Mouse (Mus musculus): ENCODE results near the gene Tex33. TPM values are rescaled to one million over a fixed set of nuclear protein-coding genes. Genes with fewer than 3 reads are reported as not detected.
"Not testable (repeated sequence)": the region's sequence is repeated elsewhere in the genome, so short reads cannot be mapped to it uniquely, and the experiment has no call there.

Gene Tex33
- polyA plus RNA-seq, 1 experiment = not detected

GRCm38 (mm10) chr15:78369641-78370040 lies 26.1 kb downstream of the Tex33 start:
- Histone ChIP-seq H3K4me3 (ENCODE audit: insufficient read depth, low read depth, low read length) (no peak overlapping the region), H3K27ac (replicated peaks; ENCODE audit: low read depth, low read length) (no peak overlapping the region)

DNA sequence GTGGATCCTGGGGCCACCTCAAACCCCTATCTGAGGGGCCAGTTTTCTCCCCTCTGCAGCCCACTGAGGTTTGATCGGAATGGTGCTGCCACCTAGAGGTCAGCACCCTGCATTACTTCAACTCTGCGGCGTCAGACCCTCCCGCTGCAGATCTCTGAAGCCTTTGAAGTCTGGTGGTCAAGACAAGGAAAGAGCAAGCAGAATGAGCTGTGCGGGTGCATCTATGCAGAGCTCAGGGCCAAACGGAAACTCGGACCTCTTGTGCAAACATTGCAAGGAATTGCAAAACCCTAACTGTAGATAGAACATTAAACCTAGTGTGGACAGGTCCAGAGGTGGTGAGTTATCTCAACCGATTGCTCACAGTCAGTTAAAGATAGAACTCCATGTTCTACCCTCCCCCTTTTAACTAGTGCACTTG lies 26.8 kb downstream of the Tex33 start:
- Histone ChIP-seq H3K4me1 (ENCODE audit: control insufficient read depth, insufficient read depth, insufficient read length, low read length) (no peaks in the 10 kb centered on the region), H3K4me3 (ENCODE audit: insufficient read depth, low read depth, low read length) (no peak overlapping the region), H3K27ac (replicated peaks; ENCODE audit: low read depth, low read length) (no peak overlapping the region)

More at GRCm38 (mm10) chr15:78369641-78370040, 26.1 kb downstream of the Tex33 start:
- no peaks in the 10 kb centered on the region for H3K4me1 ChIP-seq (ENCODE audit: control insufficient read depth, insufficient read depth, insufficient read length, low read length)

DNA sequence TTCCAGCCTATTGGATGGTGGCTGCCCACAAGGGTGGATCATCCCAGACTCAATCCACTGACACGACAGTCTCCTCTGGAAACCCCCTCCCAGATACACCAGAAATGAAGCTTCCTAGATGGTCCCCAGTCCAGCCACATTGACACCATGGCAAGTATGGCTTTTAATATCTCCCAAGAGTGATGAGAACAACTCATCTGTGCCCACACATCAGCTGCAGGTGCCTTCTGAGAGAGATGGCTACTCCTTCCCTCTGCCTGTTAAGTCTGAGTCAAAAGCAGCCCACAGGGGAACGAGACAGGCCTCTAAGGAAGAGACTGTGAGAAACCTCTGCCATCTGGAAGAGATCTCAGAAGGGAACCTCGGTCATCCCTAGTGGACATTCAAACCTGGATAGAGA lies 27.9 kb downstream of the Tex33 start:
- Histone ChIP-seq H3K4me3 (ENCODE audit: insufficient read depth, low read depth, low read length) (no peak overlapping the region), H3K4me1 (ENCODE audit: control insufficient read depth, insufficient read depth, insufficient read length, low read length) (no peaks in the 10 kb centered on the region), H3K27ac (replicated peaks; ENCODE audit: low read depth, low read length) (no peak overlapping the region)

GRCm38 (mm10) chr15:78366875-78367274 lies 28.8 kb downstream of the Tex33 start:
- no peak overlapping the region for H3K27ac ChIP-seq (replicated peaks; ENCODE audit: low read depth, low read length)
- H3K4me3 ChIP-seq (ENCODE audit: insufficient read depth, low read depth, low read length) = no peak overlapping the region

DNA sequence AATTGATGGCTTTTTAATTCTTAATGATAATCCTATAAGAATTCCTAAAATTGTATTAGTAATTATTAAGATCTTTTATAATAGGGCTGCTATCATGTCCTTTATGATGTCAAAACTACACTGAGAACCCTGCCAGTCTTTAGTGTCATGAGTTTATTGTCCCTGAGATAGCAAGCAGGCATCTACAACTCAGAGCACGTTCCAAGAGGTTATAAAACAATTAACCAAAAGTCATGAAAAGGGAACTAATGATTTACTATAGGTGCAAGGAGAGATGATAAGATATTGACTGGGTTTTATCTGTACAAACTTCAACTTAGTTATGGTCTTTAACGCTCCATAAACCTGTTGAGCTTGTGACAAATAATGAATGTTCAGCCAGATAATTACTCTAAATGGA lies 29.8 kb downstream of the Tex33 start:
- H3K4me1 ChIP-seq (ENCODE audit: control insufficient read depth, insufficient read depth, insufficient read length, low read length) = no peaks in the 10 kb centered on the region
- H3K4me3 ChIP-seq (ENCODE audit: insufficient read depth, low read depth, low read length) = no peak overlapping the region
- H3K27ac ChIP-seq (replicated peaks; ENCODE audit: low read depth, low read length) = no peak overlapping the region

More at GRCm38 (mm10) chr15:78366875-78367274, 28.8 kb downstream of the Tex33 start:
- no peaks in the 10 kb centered on the region for H3K4me1 ChIP-seq (ENCODE audit: control insufficient read depth, insufficient read depth, insufficient read length, low read length)

DNA sequence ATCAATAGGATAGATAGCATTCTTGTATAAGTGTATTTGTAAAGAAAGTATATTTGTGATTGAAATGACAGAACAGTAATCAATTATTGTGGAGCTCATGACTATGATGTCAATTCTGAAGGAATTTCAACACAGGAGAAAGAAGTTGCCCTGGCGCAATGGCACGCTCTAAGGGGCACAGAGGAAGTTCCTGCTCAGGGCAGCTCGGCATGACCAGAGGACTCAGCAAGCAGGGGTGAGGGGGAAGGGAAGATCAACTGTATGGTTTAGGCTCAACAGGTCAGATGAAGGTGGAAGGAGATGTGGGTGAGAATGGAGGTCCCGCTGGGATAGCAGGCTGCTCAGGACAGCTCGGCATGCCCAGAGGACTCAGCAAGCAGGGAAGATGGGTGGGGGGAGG lies 40.2 kb downstream of the Tex33 start:
- peaks cover 10% of the 10 kb centered on the region; the same call in 1 of the 2 replicates for H3K4me1 ChIP-seq (ENCODE audit: control insufficient read depth, insufficient read depth, insufficient read length, low read length)
- no peak overlapping the region for H3K4me3 ChIP-seq (ENCODE audit: insufficient read depth, low read depth, low read length)
- no peak overlapping the region for H3K27ac ChIP-seq (replicated peaks; ENCODE audit: low read depth, low read length)

- Histone ChIP-seq H3K27ac (replicated peaks; ENCODE audit: low read depth, low read length) (no peak overlapping the region), H3K4me3 (ENCODE audit: insufficient read depth, low read depth, low read length) (no peak overlapping the region)
These were observed 40.8 kb downstream of the Tex33 start for GRCm38 (mm10) chr15:78354958-78355357.

DNA sequence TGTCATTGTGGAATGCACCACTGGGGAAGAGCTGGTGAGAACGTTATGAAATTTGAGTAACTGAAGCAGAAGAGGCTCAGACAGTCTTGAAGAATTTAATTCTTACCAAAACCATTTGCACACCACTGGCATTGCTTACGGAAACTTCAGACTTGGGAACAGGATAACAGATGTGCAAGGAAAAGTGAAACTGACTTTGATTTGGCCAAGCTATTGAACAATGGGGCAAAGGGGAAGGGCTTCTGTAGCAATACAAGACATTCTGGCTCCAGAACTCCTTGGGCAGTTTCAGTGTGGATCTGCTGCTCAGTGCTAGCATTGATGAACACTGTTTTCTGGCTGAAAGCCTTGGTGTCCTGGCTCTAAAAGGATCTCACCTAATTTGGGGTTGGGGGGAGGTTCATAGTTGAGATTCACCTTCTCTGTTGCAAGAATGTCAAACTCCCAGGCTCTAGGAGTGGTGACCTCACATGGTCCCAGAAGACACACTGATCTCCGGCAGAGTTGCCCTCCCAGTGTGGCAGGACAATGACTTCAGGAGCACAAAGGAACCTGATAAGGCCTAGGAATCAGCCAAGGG lies 44.0 kb downstream of the Tex33 start:
- H3K27ac ChIP-seq (replicated peaks; ENCODE audit: low read depth, low read length) = peak overlapping the region; percentile 75
- H3K4me3 ChIP-seq (ENCODE audit: insufficient read depth, low read depth, low read length) = no peak overlapping the region
- peaks cover 11% of the 10 kb centered on the region; the same call in 1 of the 2 replicates for H3K4me1 ChIP-seq (ENCODE audit: control insufficient read depth, insufficient read depth, insufficient read length, low read length)

More at GRCm38 (mm10) chr15:78354958-78355357, 40.8 kb downstream of the Tex33 start:
- peaks cover 11% of the 10 kb centered on the region; the same call in 1 of the 2 replicates for H3K4me1 ChIP-seq (ENCODE audit: control insufficient read depth, insufficient read depth, insufficient read length, low read length)

DNA sequence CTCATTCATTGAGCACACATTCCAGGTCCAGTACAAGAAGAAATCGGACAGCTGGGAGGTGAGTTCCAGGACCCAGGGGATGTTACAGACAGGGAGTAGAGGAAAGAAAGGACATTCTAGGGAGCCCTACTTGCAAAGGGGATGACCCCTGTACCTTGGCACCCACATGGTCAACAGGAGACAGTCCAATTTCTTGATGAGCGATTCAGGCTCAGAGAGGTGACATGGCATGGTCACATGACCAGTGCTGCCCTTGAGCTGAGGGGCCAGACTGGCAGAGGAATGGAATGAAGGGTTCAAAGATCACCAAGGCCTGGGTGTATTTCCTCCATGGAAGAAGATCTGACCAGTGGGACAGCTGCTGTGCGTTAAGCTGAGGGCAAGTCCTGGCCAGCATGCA lies 51.1 kb downstream of the Tex33 start:
- Histone ChIP-seq H3K27ac (replicated peaks; ENCODE audit: low read depth, low read length) (no peak overlapping the region), H3K4me1 (ENCODE audit: control insufficient read depth, insufficient read depth, insufficient read length, low read length) (peaks cover 6% of the 10 kb centered on the region; the same call in 1 of the 2 replicates), H3K4me3 (ENCODE audit: insufficient read depth, low read depth, low read length) (no peak overlapping the region)

DNA sequence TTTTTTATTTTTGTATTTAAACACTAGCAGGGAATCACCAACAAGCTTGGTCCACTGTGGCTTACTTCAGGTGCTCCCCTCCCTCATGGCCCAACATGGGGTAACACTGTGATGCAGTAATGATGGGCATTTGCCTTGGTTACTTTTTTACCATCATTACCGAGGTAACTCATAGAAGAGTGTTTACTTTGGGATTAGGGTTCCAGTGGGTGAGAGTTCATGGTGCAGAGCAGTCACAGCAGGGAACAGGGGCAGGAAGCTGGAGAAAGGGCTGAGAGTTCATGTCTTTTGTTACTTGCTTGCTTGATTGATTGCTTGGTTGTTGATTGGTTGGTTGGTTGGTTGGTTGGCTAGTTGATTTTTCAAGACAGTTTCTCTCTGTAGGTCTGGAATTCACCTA lies 52.0 kb downstream of the Tex33 start:
- Histone ChIP-seq H3K4me3 (ENCODE audit: insufficient read depth, low read depth, low read length) (no peak overlapping the region), H3K27ac (replicated peaks; ENCODE audit: low read depth, low read length) (no peak overlapping the region)

GRCm38 (mm10) chr15:78340919-78341318 lies 54.8 kb downstream of the Tex33 start:
- H3K4me1 ChIP-seq (ENCODE audit: control insufficient read depth, insufficient read depth, insufficient read length, low read length); H3K4me3 ChIP-seq (ENCODE audit: insufficient read depth, low read depth, low read length): not testable (repeated sequence)
- H3K27ac ChIP-seq (replicated peaks; ENCODE audit: low read depth, low read length) = peak overlapping the region; percentile 82; the same call in 1 of the 2 replicates

More for the DNA sequence above, 52.0 kb downstream of the Tex33 start:
- H3K4me1 ChIP-seq (ENCODE audit: control insufficient read depth, insufficient read depth, insufficient read length, low read length) = peaks cover 7% of the 10 kb centered on the region; the same call in 1 of the 2 replicates

GRCm38 (mm10) chr15:78339627-78340423 lies 55.9 kb downstream of the Tex33 start:
- H3K27ac ChIP-seq (replicated peaks; ENCODE audit: low read depth, low read length) = peak overlapping the region; percentile 82
- not testable (repeated sequence) for H3K4me1 ChIP-seq (ENCODE audit: control insufficient read depth, insufficient read depth, insufficient read length, low read length); H3K4me3 ChIP-seq (ENCODE audit: insufficient read depth, low read depth, low read length)

- peaks cover 4% of the 10 kb centered on the region for H3K4me1 ChIP-seq (ENCODE audit: control insufficient read depth, insufficient read depth, insufficient read length, low read length)
- no peak overlapping the region for H3K27ac ChIP-seq (replicated peaks; ENCODE audit: low read depth, low read length)
- no peak overlapping the region for H3K4me3 ChIP-seq (ENCODE audit: insufficient read depth, low read depth, low read length)
These were observed 61.3 kb downstream of the Tex33 start for GRCm38 (mm10) chr15:78334380-78334779.

DNA sequence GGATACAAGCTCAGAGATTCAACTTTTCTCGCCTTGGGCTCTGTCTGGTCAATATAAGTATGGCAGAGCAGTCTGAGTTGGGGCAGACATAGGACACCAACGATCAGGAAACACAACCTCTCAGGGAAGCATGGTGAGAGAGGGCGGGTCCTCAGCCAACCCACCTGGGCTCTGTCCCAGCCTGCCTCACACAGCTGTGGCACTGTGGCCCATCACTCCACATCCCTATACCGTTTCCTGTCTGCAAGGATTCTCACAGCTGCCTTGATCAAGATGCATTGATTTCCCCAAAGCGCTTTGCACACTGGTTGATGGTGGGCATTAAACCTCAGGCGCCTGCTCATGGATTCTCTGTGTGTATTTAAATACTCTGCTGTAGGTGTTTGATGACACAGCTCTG lies 62.7 kb downstream of the Tex33 start:
- H3K4me1 ChIP-seq (ENCODE audit: control insufficient read depth, insufficient read depth, insufficient read length, low read length) = peaks cover 2% of the 10 kb centered on the region
- H3K4me3 ChIP-seq (ENCODE audit: insufficient read depth, low read depth, low read length) = no peak overlapping the region
- H3K27ac ChIP-seq (replicated peaks; ENCODE audit: low read depth, low read length) = no peak overlapping the region

GRCm38 (mm10) chr15:78331523-78332340 lies 64.0 kb downstream of the Tex33 start:
- Histone ChIP-seq H3K4me3 (ENCODE audit: insufficient read depth, low read depth, low read length) (no peak overlapping the region), H3K4me1 (ENCODE audit: control insufficient read depth, insufficient read depth, insufficient read length, low read length) (peaks cover 5% of the 10 kb centered on the region), H3K27ac (replicated peaks; ENCODE audit: low read depth, low read length) (no peak overlapping the region)
